Mouse (Mus musculus): ENCODE data around the gene Plcb1.

Plcb1 gene

GRCm38 (mm10) chr2:135323276-135323954, 537.5 kb downstream of the Plcb1 start:
- peak; percentile 87 to 92 for DNase-seq

- DNase-seq: peak; percentile 96
These were observed 538.1 kb downstream of the Plcb1 start for GRCm38 (mm10) chr2:135323955-135324302.

GRCm38 (mm10) chr2:135328756-135329155, 542.9 kb downstream of the Plcb1 start:
- peak; percentile 70 to 81 for DNase-seq

GRCm38 (mm10) chr2:135329782-135330545, 544.1 kb downstream of the Plcb1 start:
- DNase-seq: peak; percentile 78 to 88

GRCm38 (mm10) chr2:135331868-135332267, 546.0 kb downstream of the Plcb1 start:
- DNase-seq: no peak

- DNase-seq: peak in 1 of 2 experiments; percentile 36
These were observed 570.4 kb downstream of the Plcb1 start for GRCm38 (mm10) chr2:135356311-135356710.

- peak; percentile 62 to 79 for DNase-seq
These were observed 575.9 kb downstream of the Plcb1 start for GRCm38 (mm10) chr2:135361798-135362197.

- DNase-seq: no peak
These were observed 577.1 kb downstream of the Plcb1 start for GRCm38 (mm10) chr2:135362948-135363347.

GRCm38 (mm10) chr2:135370259-135370835, 584.5 kb downstream of the Plcb1 start:
- DNase-seq: no peak

GRCm38 (mm10) chr2:135380796-135381195, 594.9 kb downstream of the Plcb1 start:
- DNase-seq: peak; percentile 23 to 61

GRCm38 (mm10) chr2:135381396-135381795, 595.5 kb downstream of the Plcb1 start:
- no peak for DNase-seq

- DNase-seq: peak; percentile 64 to 71
These were observed 602.1 kb downstream of the Plcb1 start for GRCm38 (mm10) chr2:135387990-135388389.

- DNase-seq: no peak
These were observed 608.8 kb downstream of the Plcb1 start for GRCm38 (mm10) chr2:135394698-135395097.

- DNase-seq: no peak
These were observed 610.5 kb downstream of the Plcb1 start for GRCm38 (mm10) chr2:135396375-135396774.

- DNase-seq: no peak
These were observed 612.1 kb downstream of the Plcb1 start for GRCm38 (mm10) chr2:135397970-135398369.

- no peak for DNase-seq
These were observed 613.9 kb downstream of the Plcb1 start for GRCm38 (mm10) chr2:135399760-135400159.

GRCm38 (mm10) chr2:135402916-135403315, 617.0 kb downstream of the Plcb1 start:
- DNase-seq: no peak

- no peak for DNase-seq
These were observed 617.5 kb downstream of the Plcb1 start for GRCm38 (mm10) chr2:135403344-135403743.

- no peak for DNase-seq
These were observed 618.2 kb downstream of the Plcb1 start for GRCm38 (mm10) chr2:135404095-135404494.

- no peak for DNase-seq
These were observed 623.7 kb downstream of the Plcb1 start for GRCm38 (mm10) chr2:135409418-135410097.

- no peak for DNase-seq
These were observed 625.8 kb downstream of the Plcb1 start for GRCm38 (mm10) chr2:135411675-135412074.

GRCm38 (mm10) chr2:135415137-135415536, 629.3 kb downstream of the Plcb1 start:
- DNase-seq: peak in 1 of 2 experiments; percentile 13

- DNase-seq: peak in 1 of 2 experiments; percentile 5
These were observed 633.4 kb downstream of the Plcb1 start for GRCm38 (mm10) chr2:135419301-135419700.

All from cerebellum, postnatal 10 days (tissue).